Mouse (Mus musculus): Measurements from ENCODE around the gene Bmpr1b.
"Not testable (repeated sequence)": the region's sequence is repeated elsewhere in the genome, so short reads cannot be mapped to it uniquely, and the experiment has no call there.

DNA sequence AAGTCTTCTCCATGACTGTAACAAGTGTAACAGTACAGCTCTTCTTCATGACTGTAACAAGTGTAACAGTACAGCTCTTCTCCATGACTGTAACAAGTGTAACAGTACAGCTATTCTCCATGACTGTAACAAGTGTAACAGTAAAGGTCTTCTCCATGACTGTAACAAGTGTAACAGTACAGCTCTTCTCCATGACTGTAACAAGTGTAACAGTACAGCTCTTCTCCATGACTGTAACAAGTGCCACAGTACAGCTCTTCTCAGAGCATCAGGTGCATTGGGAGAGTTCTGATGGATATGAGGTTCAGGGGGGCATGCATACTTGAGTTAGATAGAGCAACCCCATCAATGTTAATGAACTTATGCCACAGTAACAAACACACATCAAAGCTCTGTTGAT is 22.4 kb upstream of the Bmpr1b start:
- not testable (repeated sequence) for TF ChIP-seq CTCF, EP300 (IDR thresholded peaks at IDR 0.05; ENCODE audit: low read depth)
